Mouse (Mus musculus): ENCODE results near the gene Gm20532. TPM values are rescaled to one million over a fixed set of nuclear protein-coding genes. Genes with fewer than 3 reads are reported as not detected.

The Gm20532 gene
- polyA plus RNA-seq (2012; rRNA removed; ENCODE audit: low replicate concordance): not detected in 2 replicates

DNA sequence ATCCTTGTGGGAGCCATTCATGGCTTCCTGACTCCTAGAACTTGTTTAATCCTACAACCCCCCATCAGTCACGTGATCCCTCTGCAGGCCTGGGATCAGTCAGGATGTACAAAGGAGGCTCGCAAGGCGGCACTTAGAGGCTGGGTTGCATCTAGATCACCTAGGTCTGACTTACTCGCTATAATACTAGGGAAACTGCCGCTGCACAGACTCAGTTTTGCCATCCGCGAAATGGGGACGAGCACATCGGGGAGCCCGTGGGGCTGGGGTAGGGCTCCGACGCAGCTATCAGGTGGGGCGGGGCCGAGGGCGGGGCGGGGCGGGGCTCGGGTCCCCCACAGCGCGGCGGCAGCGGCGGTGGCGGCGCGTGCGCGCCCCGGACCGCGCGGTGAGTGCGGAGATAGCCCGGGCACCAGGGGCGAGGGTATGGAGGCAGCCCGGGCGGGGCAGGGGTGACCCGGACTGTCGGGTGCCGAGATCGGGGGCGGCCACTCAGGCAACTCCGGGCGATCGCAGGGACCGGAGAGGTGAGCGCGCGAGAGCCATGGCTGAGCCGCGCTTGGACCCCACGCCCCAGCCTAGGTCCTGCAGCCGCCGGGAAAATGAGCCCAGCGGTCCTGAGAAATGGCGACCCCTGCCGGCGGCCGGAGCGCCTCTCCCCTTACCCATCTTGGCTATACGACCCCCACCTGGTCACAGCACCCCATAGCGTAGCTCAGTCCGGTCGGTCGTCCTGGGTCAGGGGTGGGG lies at the start of gene Gm20532:
Gene Gm20532, plus strand, starts transcription at position 346 of the 750 bp plus-strand sequence.

GRCm38 (mm10) chr2:26579714-26580113 lies 6.7 kb upstream of the Gm20532 start, which contains the start of gene Egfl7:
TSS of gene Egfl7 (plus strand) at chr2:26580014.

GRCm38 (mm10) chr2:26603720-26604671 lies 17.6 kb downstream of the Gm20532 start, which contains the start of gene Agpat2:
TSS of gene Agpat2 (minus strand) at chr2:26604417.

DNA sequence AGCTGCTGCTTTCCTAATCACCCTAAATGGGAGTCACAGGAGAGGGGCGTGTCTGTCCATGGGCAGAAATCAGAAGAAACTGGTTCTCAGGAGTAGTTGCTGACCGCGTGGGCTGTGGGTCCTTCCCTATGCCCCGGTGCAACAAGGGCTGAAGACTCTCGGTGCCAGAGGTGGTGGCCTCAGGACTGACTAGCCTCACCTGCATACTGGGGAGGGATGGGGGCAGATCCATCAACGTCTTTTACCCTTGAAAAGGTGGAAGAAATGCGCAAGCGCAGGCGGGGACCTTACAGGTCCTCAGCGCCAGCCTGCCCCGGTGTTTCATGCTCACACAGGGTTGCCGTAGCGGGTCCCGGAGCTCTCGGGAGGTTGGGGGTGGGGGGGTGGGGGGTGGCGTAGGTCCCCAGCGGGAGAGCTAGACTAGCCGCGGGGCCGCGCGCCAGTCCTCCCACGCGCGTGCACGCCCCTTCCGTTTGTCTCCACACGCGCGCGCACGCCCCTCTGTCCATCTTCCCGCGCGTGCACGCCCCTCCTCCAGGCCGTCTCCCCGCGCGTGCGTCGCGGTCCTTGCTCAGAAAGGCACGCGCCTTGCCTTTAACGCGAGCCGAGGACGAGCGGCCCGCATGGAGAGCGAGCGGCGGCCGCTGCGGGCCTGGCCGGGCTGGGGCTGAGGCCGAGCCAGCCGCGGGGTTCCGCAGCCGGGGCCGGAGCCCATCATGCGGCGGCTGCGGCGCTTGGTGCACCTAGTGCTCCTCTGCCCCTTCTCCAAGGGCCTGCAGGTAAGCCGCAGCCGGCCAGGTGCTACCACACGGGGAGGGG lies 41.7 kb downstream of the Gm20532 start, which contains the start of gene Fam69b:
Gene Fam69b, plus strand, starts transcription at position 537 of the 819 bp plus-strand sequence.

DNA sequence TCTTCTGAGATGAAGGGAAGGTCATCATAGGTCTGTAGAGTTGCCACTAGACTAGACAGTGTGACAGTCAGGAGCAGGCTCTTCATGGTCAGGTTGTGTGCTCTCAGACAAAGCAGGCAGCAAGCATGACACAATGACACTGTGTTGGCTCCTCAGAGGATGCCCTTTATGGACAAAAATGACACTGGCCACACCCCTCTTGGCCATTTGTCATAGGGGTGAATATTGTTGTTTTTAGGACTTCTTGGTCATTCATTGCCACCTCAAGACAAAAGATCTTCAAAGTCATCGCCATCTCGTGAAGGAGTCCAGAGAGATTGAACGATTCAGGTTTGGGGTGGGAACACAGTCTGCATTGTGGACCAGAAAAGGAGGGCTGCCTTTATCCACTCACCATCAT lies 84.7 kb downstream of the Gm20532 start, which contains the start of gene Lcn4:
Gene Lcn4, minus strand, starts transcription at position 101 of the 400 bp plus-strand sequence.

Other genes starting within 250 kb of the Gm20532 start
- 29.0 and 35.4 TPM in 2 replicates for gene Dnlz, start 234.5 kb upstream of the Gm20532 start, polyA plus RNA-seq (2012; rRNA removed; ENCODE audit: low replicate concordance)
- gene Card9, start 225.7 kb upstream of the Gm20532 start, polyA plus RNA-seq (2012; rRNA removed; ENCODE audit: low replicate concordance): 5.6 and 7.3 TPM in 2 replicates
- 27.9 and 57.8 TPM in 2 replicates for gene Snapc4, start 206.0 kb upstream of the Gm20532 start, polyA plus RNA-seq (2012; rRNA removed; ENCODE audit: low replicate concordance)
- 101 and 135 TPM in 2 replicates for gene Entr1, start 197.3 kb upstream of the Gm20532 start, polyA plus RNA-seq (2012; rRNA removed; ENCODE audit: low replicate concordance)
- gene Pmpca, start 197.3 kb upstream of the Gm20532 start, polyA plus RNA-seq (2012; rRNA removed; ENCODE audit: low replicate concordance): 53.8 and 54.1 TPM in 2 replicates
- gene Inpp5e, start 177.4 kb upstream of the Gm20532 start, polyA plus RNA-seq (2012; rRNA removed; ENCODE audit: low replicate concordance): 24.4 and 34.8 TPM in 2 replicates
- 64.2 and 91.7 TPM in 2 replicates for gene Sec16a, start 141.4 kb upstream of the Gm20532 start, polyA plus RNA-seq (2012; rRNA removed; ENCODE audit: low replicate concordance)
- gene Notch1, start 70.0 kb upstream of the Gm20532 start, polyA plus RNA-seq (2012; rRNA removed; ENCODE audit: low replicate concordance): 46.1 and 48.7 TPM in 2 replicates
- 452 and 898 TPM in 2 replicates for gene Egfl7, start 6.6 kb upstream of the Gm20532 start, polyA plus RNA-seq (2012; rRNA removed; ENCODE audit: low replicate concordance)
- 1,001 and 1,831 TPM in 2 replicates for gene Agpat2, start 17.8 kb downstream of the Gm20532 start, polyA plus RNA-seq (2012; rRNA removed; ENCODE audit: low replicate concordance)
- 39.7 and 59.8 TPM in 2 replicates for gene Fam69b, start 41.8 kb downstream of the Gm20532 start, polyA plus RNA-seq (2012; rRNA removed; ENCODE audit: low replicate concordance)
- gene Lcn4, start 84.6 kb downstream of the Gm20532 start, polyA plus RNA-seq (2012; rRNA removed; ENCODE audit: low replicate concordance): not detected in 2 replicates